Mouse (Mus musculus) liver, embryonic 14.5 days (tissue): ENCODE results near the gene Mpi. TPM values are rescaled to one million over a fixed set of nuclear protein-coding genes. Genes with fewer than 3 reads are reported as not detected.

Experiments
- ATAC-seq: fragments of 200-750 bp; cut with Nextera tagmentation; 2 replicates; pipeline ENCODE4 v1.8.0; 2017; ENCODE audit warnings: moderate number of reproducible peaks, mild to moderate bottlenecking, moderate library complexity; ENCODE audit not compliant: insufficient read depth
- DNase-seq, 3 experiments: peaks; one replicate each; pipeline ENCODE4 v3.0.0-alpha.2; 2012 to 2013; ENCODE audit warnings: low read depth in 3 of 3, low spot score in 3 of 3
- H3K27ac ChIP-seq: fragments of 300-500 bp; sonication (generic); 2 replicates; pipeline ENCODE4 v1.5.1; 2014; ENCODE audit warnings: moderate library complexity, mild to moderate bottlenecking, control low read depth, inconsistent platforms
- H3K27me3 ChIP-seq: fragments of 300-500 bp; sonication (generic); 2 replicates; pipeline ENCODE4 v1.6.1; 2014; ENCODE audit warnings: mild to moderate bottlenecking, low read length, moderate library complexity; ENCODE audit not compliant: control insufficient read depth, insufficient read depth
- H3K36me3 ChIP-seq: fragments of 300-500 bp; sonication (generic); replicated peaks from 2 replicates; pipeline ENCODE4 v1.6.1; 2014; ENCODE audit warnings: low read depth; ENCODE audit not compliant: control insufficient read depth, insufficient read depth
- H3K4me1 ChIP-seq, 2 experiments: fragments of 200-500 bp in 1 of 2; fragments of 300-500 bp in 1 of 2; sonication (generic) in 1 of 2; replicated peaks; 2 replicates each; pipeline ENCODE4 v1.6.1; 2012 to 2014; ENCODE audit warnings: antibody characterized with exemption in 1 of 2, inconsistent platforms in 1 of 2, low read length in 1 of 2; ENCODE audit not compliant: control insufficient read depth in 2 of 2, insufficient read depth in 2 of 2
- H3K4me2 ChIP-seq: fragments of 300-500 bp; sonication (generic); 2 replicates; pipeline ENCODE4 v1.6.1; 2014; ENCODE audit warnings: low read depth, mild to moderate bottlenecking, control low read depth, moderate library complexity
- H3K4me3 ChIP-seq, 2 experiments: fragments of 200-500 bp in 1 of 2; fragments of 300-500 bp in 1 of 2; sonication (generic) in 1 of 2; 2 replicates each; pipeline ENCODE4 v1.5.1; 2012 to 2014; ENCODE audit warnings: low read depth in 2 of 2, low read length in 2 of 2, mild to moderate bottlenecking in 2 of 2, control low read depth in 1 of 2, inconsistent platforms in 1 of 2, moderate library complexity in 1 of 2; ENCODE audit not compliant: insufficient read depth in 1 of 2
- H3K9ac ChIP-seq: fragments of 300-500 bp; sonication (generic); replicated peaks from 2 replicates; pipeline ENCODE4 v1.6.1; 2014; ENCODE audit warnings: mild to moderate bottlenecking, control low read depth, moderate library complexity
- H3K9me3 ChIP-seq: fragments of 300-500 bp; sonication (generic); 2 replicates; pipeline ENCODE4 v1.6.1; 2016; ENCODE audit warnings: low read length, mixed read lengths; ENCODE audit not compliant: control insufficient read depth
- CTCF ChIP-seq: IDR thresholded peaks from 2 replicates; pipeline ENCODE4 v1.5.1; 2016; ENCODE audit warnings: antibody characterized with exemption, low read depth, control low read depth
- EP300 ChIP-seq: IDR thresholded peaks from 2 replicates; pipeline ENCODE4 v1.6.1; 2016; ENCODE audit warnings: antibody characterized with exemption, low read depth
- WGBS: fragments of 180-500 bp; shearing (Covaris S2); extraction: QIAGEN DNeasy Blood & Tissue Kit; methylation state at CpG from one replicate; pipeline ENCODE4 v1.1.7; 2014; ENCODE audit not compliant: insufficient replicate concordance; 5-methylcytosine and 5-hydroxymethylcytosine counted together
- polyA plus RNA-seq, 2 experiments: library from polyadenylated mRNA; depleted of rRNA in 1 of 2; stranded (reverse) in 1 of 2; unstranded in 1 of 2; fragments of >200 nt; fragmentation: Nextera tagmentation in 1 of 2; extraction: Ambion mirVana in 1 of 2; gene quantifications; 2 replicates each; pipeline versions ENCODE4 v1.2.1 to v1.2.3; 2012 to 2014

Gene Mpi
- polyA plus RNA-seq, 2 experiments = 6.7 to 8.1 TPM

GRCm38 (mm10) chr9:57558625-57559024 lies 6.1 kb upstream of the Mpi start:
- TF ChIP-seq CTCF = no peak
- TF ChIP-seq EP300 = no peak
- Histone ChIP-seq H3K27ac (no peak overlapping the region), H3K27me3 (no peaks in the 10 kb centered on the region), H3K36me3 (no peaks in the 10 kb centered on the region), H3K4me3 (no peak overlapping the region), H3K9ac (no peak overlapping the region), H3K9me3 (no peaks in the 10 kb centered on the region), H3K4me1 (peaks cover 16 to 18% of the 10 kb centered on the region in 2 experiments), H3K4me2 (no peak overlapping the region)
- 57% methylated on average over 4 of the region's 4 CpGs for WGBS
- DNase-seq (no peak), ATAC-seq (no peak)

DNA sequence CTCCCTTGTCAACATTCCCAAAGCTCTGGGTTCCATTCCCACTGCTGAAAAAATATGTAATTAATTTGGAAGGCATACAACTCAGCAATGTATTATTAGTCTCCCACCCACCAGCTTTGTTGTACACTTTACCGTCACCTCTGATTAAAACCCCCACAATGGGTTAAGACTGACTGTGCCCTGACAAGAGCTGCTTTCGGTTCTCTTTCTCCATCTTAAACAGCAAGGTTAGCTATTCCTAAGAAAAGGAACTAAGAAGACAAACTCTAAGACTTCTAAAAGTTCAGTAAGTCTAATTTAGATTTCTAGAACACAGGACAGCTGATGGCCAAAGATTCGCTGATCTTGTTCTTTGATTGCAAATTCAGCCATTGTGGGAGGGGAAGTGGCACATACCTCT lies 4.7 kb upstream of the Mpi start:
- WGBS = 52% methylated on average over 3 of the region's 3 CpGs
- ATAC-seq = no peak

GRCm38 (mm10) chr9:57554753-57555152 lies 2.2 kb upstream of the Mpi start:
- Histone ChIP-seq H3K9me3 (no peaks in the 10 kb centered on the region), H3K4me3 (no peak overlapping the region), H3K27ac (no peak overlapping the region), H3K4me2 (no peak overlapping the region), H3K36me3 (no peaks in the 10 kb centered on the region), H3K4me1 (peaks cover 0 to 6% of the 10 kb centered on the region in 2 experiments; a peak in 3 of 4 replicates), H3K27me3 (no peaks in the 10 kb centered on the region), H3K9ac (no peak overlapping the region)
- WGBS = 56% methylated on average over 3 of the region's 3 CpGs
- TF ChIP-seq EP300 (no peak), CTCF (no peak)
- ATAC-seq (no peak), DNase-seq (no peak)

More for the DNA sequence above, 4.7 kb upstream of the Mpi start:
- Histone ChIP-seq H3K4me2 (no peak overlapping the region), H3K4me3 (no peak overlapping the region), H3K36me3 (no peaks in the 10 kb centered on the region), H3K4me1 (peaks cover 14 to 15% of the 10 kb centered on the region in 2 experiments), H3K27ac (no peak overlapping the region), H3K9ac (no peak overlapping the region), H3K27me3 (no peaks in the 10 kb centered on the region), H3K9me3 (no peaks in the 10 kb centered on the region)
- DNase-seq = no peak
- TF ChIP-seq CTCF (no peak), EP300 (no peak)

DNA sequence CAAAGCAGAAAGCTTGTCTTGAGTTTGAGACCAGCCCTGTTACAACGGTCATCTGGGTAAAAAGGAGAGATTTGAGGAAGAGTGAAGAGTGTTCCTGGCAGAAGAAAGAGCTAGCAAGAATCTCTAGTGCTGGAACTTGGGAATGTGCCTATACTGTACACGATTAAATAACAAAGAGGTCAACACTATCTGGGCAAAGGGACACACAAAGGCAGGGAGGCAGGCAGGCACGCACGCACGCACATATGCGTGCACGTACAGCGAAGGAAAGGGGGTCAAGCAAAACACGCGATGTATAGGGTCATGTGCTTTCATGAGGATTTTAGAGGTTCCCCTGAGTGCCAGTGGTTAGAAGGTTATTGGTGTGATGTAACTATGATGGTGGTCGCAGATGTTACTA lies 556 bp upstream of the Mpi start:
- peaks cover 0 to 6% of the 10 kb centered on the region in 2 experiments; a peak in 3 of 4 replicates for H3K4me1 ChIP-seq
- peak overlapping the region; percentile 79 for H3K4me2 ChIP-seq
- 71% methylated on average over 11 of the region's 11 CpGs for WGBS
- no peak for DNase-seq
- TF ChIP-seq EP300 (no peak), CTCF (no peak)
- no peak overlapping the region for H3K27ac ChIP-seq
- no peaks in the 10 kb centered on the region for H3K27me3 ChIP-seq
- no peak overlapping the region for H3K9ac ChIP-seq
- no peaks in the 10 kb centered on the region for H3K36me3 ChIP-seq
- ATAC-seq = no peak
- no peaks in the 10 kb centered on the region for H3K9me3 ChIP-seq
- no peak overlapping the region for H3K4me3 ChIP-seq

DNA sequence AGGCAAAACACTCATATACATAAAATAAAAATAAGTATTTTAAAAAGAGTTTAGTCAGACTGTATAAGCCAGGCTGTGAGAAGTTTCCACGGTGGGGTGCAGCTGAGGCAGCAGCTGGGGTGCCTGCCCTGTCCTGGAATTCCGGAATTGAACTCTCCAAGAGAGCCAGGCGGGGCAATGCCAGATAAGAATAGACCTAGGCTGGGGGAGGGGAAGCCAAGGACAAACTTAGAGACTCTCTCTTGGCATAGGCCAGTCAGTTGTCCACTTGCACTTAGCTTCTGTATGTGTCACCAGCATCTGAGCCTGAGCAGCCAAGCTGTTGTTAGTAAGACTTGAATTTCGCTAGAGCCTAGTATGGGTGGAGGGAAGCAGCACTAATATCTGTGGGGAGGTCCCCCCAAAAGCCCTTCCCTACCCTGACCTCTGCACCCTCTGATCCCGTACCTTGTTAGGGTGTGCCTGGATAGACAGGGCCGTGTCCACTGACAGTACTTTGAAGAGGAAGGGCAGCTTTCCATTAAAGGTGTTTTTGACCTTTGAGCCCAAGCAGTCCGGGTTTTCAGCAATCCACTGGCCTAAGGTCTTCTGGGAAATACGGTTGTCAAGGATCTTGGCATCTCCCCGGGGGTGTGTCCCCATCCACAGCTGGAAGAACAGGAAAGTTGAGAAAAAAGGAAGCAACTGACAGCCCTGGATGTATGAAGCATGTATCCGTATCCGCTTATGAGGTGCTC lies 2.3 kb downstream of the Mpi start:
- no peak for TF ChIP-seq CTCF
- TF ChIP-seq EP300 = no peak
- H3K9me3 ChIP-seq = no peaks in the 10 kb centered on the region
- no peak overlapping the region for H3K27ac ChIP-seq
- DNase-seq (no peak), ATAC-seq (no peak)
- whole genome bisulfite sequencing = 75% methylated on average over 11 of the region's 11 CpGs
- no peaks in the 10 kb centered on the region for H3K27me3 ChIP-seq
- H3K4me3 ChIP-seq = no peak overlapping the region
- H3K4me1 ChIP-seq = peaks cover 4 to 17% of the 10 kb centered on the region in 2 experiments
- H3K9ac ChIP-seq = no peak overlapping the region
- H3K36me3 ChIP-seq = no peaks in the 10 kb centered on the region
- no peak overlapping the region for H3K4me2 ChIP-seq
